Mouse (Mus musculus): ENCODE data around the gene Psmd9.
"Not testable (repeated sequence)": the region's sequence is repeated elsewhere in the genome, so short reads cannot be mapped to it uniquely, and the experiment has no call there.

Psmd9 gene

GRCm38 (mm10) chr5:123192606-123193150 lies 23.5 kb downstream of the Psmd9 start:
- no peak for DNase-seq (ENCODE audit: low spot score in 2 of 2)

- no peak for DNase-seq (ENCODE audit: low spot score in 2 of 2)
Measured at GRCm38 (mm10) chr5:123193436-123193835, 24.2 kb downstream of the Psmd9 start.

- DNase-seq (ENCODE audit: low spot score in 2 of 2) = no peak
Measured at GRCm38 (mm10) chr5:123194856-123195255, 25.6 kb downstream of the Psmd9 start.

- DNase-seq (ENCODE audit: low spot score in 2 of 2) = no peak
Measured at GRCm38 (mm10) chr5:123195500-123196000, 26.3 kb downstream of the Psmd9 start.

- DNase-seq (ENCODE audit: low spot score in 2 of 2) = no peak
Measured at GRCm38 (mm10) chr5:123196746-123197145, 27.5 kb downstream of the Psmd9 start.

- no peak for DNase-seq (ENCODE audit: low spot score in 2 of 2)
Measured at GRCm38 (mm10) chr5:123198523-123198922, 29.3 kb downstream of the Psmd9 start.

GRCm38 (mm10) chr5:123200816-123201522 lies 31.8 kb downstream of the Psmd9 start:
- DNase-seq (ENCODE audit: low spot score in 2 of 2) = not testable (repeated sequence)

- no peak for DNase-seq (ENCODE audit: low spot score in 2 of 2)
Measured at GRCm38 (mm10) chr5:123201523-123201892, 32.3 kb downstream of the Psmd9 start.

- no peak for DNase-seq (ENCODE audit: low spot score in 2 of 2)
Measured at GRCm38 (mm10) chr5:123201987-123202386, 32.8 kb downstream of the Psmd9 start.

GRCm38 (mm10) chr5:123202771-123203170 lies 33.6 kb downstream of the Psmd9 start:
- DNase-seq (ENCODE audit: low spot score in 2 of 2) = not testable (repeated sequence)

GRCm38 (mm10) chr5:123203591-123203990 lies 34.4 kb downstream of the Psmd9 start:
- DNase-seq (ENCODE audit: low spot score in 2 of 2) = not testable (repeated sequence)

- DNase-seq (ENCODE audit: low spot score in 2 of 2) = not testable (repeated sequence)
Measured at GRCm38 (mm10) chr5:123222346-123223050, 53.3 kb downstream of the Psmd9 start.

GRCm38 (mm10) chr5:123223051-123223410 lies 53.8 kb downstream of the Psmd9 start:
- no peak for DNase-seq (ENCODE audit: low spot score in 2 of 2)

GRCm38 (mm10) chr5:123223861-123224260 lies 54.6 kb downstream of the Psmd9 start:
- DNase-seq (ENCODE audit: low spot score in 2 of 2) = not testable (repeated sequence)

- no peak for DNase-seq (ENCODE audit: low spot score in 2 of 2)
Measured at GRCm38 (mm10) chr5:123226851-123227250, 57.6 kb downstream of the Psmd9 start.

- peak; percentile 87 to 90 for DNase-seq (ENCODE audit: low spot score in 2 of 2)
Measured at GRCm38 (mm10) chr5:123227762-123228523, 58.7 kb downstream of the Psmd9 start.

GRCm38 (mm10) chr5:123228524-123228922 lies 59.3 kb downstream of the Psmd9 start:
- DNase-seq (ENCODE audit: low spot score in 2 of 2) = no peak

GRCm38 (mm10) chr5:123229296-123229695 lies 60.1 kb downstream of the Psmd9 start:
- no peak for DNase-seq (ENCODE audit: low spot score in 2 of 2)

- no peak for DNase-seq (ENCODE audit: low spot score in 2 of 2)
Measured at GRCm38 (mm10) chr5:123232180-123232579, 63.0 kb downstream of the Psmd9 start.

GRCm38 (mm10) chr5:123235731-123236130 lies 66.5 kb downstream of the Psmd9 start:
- DNase-seq (ENCODE audit: low spot score in 2 of 2) = peak; percentile 83 to 94

GRCm38 (mm10) chr5:123236426-123236825 lies 67.2 kb downstream of the Psmd9 start:
- DNase-seq (ENCODE audit: low spot score in 2 of 2) = no peak

- no peak for DNase-seq (ENCODE audit: low spot score in 2 of 2)
Measured at GRCm38 (mm10) chr5:123239501-123239900, 70.3 kb downstream of the Psmd9 start.

Measured in thymus, postnatal 10 days (tissue).